Mouse (Mus musculus) forebrain, embryonic 11.5 days (tissue): Measurements from ENCODE around the gene Lexm. TPM values are rescaled to one million over a fixed set of nuclear protein-coding genes. Genes with fewer than 3 reads are reported as not detected.

Source experiments
- ATAC-seq: fragments of 200-750 bp; cut with Nextera tagmentation; replicated peaks from 2 replicates; pipeline ENCODE4 v1.8.0; 2017; ENCODE audit warnings: moderate TSS enrichment; ENCODE audit not compliant: low FRiP score
- DNase-seq: peaks from one replicate; pipeline ENCODE4 v3.0.0-alpha.2; 2017; ENCODE audit warnings: low spot score
- H3K27ac ChIP-seq: fragments of 300-500 bp; sonication (generic); 2 replicates; pipeline ENCODE4 v1.5.1; 2014; ENCODE audit warnings: low read depth, low read length
- H3K27me3 ChIP-seq: fragments of 300-500 bp; sonication (generic); 2 replicates; pipeline ENCODE4 v1.6.1; 2014; ENCODE audit warnings: mild to moderate bottlenecking, low read length, mixed read lengths; ENCODE audit not compliant: control insufficient read depth, insufficient read depth
- H3K36me3 ChIP-seq: fragments of 300-500 bp; sonication (generic); 2 replicates; pipeline ENCODE4 v1.6.1; 2014; ENCODE audit warnings: mild to moderate bottlenecking, low read length, moderate library complexity, mixed read lengths; ENCODE audit not compliant: control insufficient read depth, insufficient read depth
- H3K4me1 ChIP-seq: fragments of 300-500 bp; sonication (generic); replicated peaks from 2 replicates; pipeline ENCODE4 v1.6.1; 2014; ENCODE audit warnings: low read length, mixed read lengths; ENCODE audit not compliant: control insufficient read depth, insufficient read depth
- H3K4me2 ChIP-seq: fragments of 300-500 bp; sonication (generic); 2 replicates; pipeline ENCODE4 v1.6.1; 2014; ENCODE audit warnings: low read depth, mild to moderate bottlenecking, low read length, moderate library complexity, mixed read lengths; ENCODE audit not compliant: severe bottlenecking
- H3K4me3 ChIP-seq: fragments of 300-500 bp; sonication (generic); 2 replicates; pipeline ENCODE4 v1.5.1; 2014; ENCODE audit warnings: low read depth, low read length
- H3K9ac ChIP-seq: fragments of 300-500 bp; sonication (generic); 2 replicates; pipeline ENCODE4 v1.6.1; 2014; ENCODE audit warnings: low read length
- H3K9me3 ChIP-seq: fragments of 300-500 bp; sonication (generic); 2 replicates; pipeline ENCODE4 v1.6.1; 2016; ENCODE audit warnings: low read length, mixed read lengths; ENCODE audit not compliant: control insufficient read depth
- WGBS: fragments of 180-500 bp; shearing (Covaris S2); extraction: QIAGEN DNeasy Blood & Tissue Kit; methylation state at CpG from one replicate; pipeline ENCODE4 v1.1.7; 2014; 5-methylcytosine and 5-hydroxymethylcytosine counted together
- polyA plus RNA-seq: library from polyadenylated mRNA; unstranded; fragments of >200 nt; fragmentation: Nextera tagmentation; extraction: Ambion mirVana; gene quantifications from 2 replicates; pipeline ENCODE4 v1.2.1, GENCODE M21; 2014

Gene Lexm
- polyA plus RNA-seq, 1 experiment from 2014 or later: 0.21 TPM

DNA sequence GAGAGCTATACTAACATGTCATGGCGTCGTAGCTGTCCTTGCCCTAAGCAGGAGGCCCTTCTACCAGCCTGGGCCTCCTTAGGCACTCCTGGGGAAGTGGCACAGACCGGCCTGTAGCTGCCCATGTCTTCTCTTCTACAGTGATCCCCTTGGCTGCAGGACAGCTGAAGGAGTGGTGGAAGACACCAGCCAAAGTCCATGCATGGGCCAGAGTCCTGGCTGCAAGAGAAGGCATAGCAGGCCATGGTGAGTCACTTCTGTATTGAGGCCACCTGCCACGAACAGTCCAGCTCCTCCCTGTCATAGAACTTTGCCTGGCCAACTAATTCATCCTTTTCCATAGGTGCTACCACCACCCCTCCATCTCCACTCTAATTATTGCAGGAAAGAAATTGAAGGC, 1.9 kb upstream of the Lexm start:
- no peaks in the 10 kb centered on the region for H3K36me3 ChIP-seq
- WGBS: 82% methylated on average over 4 of the region's 4 CpGs
- H3K27me3 ChIP-seq: peaks cover 24% of the 10 kb centered on the region

GRCm38 (mm10) chr4:106615637-106616036, 1.4 kb downstream of the Lexm start:
- WGBS: 80% methylated on average over 12 of the region's 12 CpGs
- no peaks in the 10 kb centered on the region for H3K36me3 ChIP-seq
- no peak overlapping the region for H3K27ac ChIP-seq
- H3K4me2 ChIP-seq: no peak overlapping the region
- ATAC-seq (no peak), DNase-seq (no peak)
- H3K27me3 ChIP-seq: no peaks in the 10 kb centered on the region
- H3K9ac ChIP-seq: no peak overlapping the region
- H3K4me3 ChIP-seq: no peak overlapping the region
- H3K4me1 ChIP-seq: 0 out of 2 replicates have a peak, but pooled peaks cover 3% of the 10 kb centered on the region
- no peaks in the 10 kb centered on the region for H3K9me3 ChIP-seq

More for the DNA sequence above, 1.9 kb upstream of the Lexm start:
- no peak overlapping the region for H3K27ac ChIP-seq
- no peak overlapping the region for H3K4me3 ChIP-seq
- ATAC-seq (no peak), DNase-seq (no peak)
- no peak overlapping the region for H3K4me2 ChIP-seq
- no peak overlapping the region for H3K9ac ChIP-seq
- H3K9me3 ChIP-seq: no peaks in the 10 kb centered on the region
- 0 out of 2 replicates have a peak, but pooled peaks cover 3% of the 10 kb centered on the region for H3K4me1 ChIP-seq

- Histone ChIP-seq H3K4me1 (0 out of 2 replicates have a peak, but pooled peaks cover 3% of the 10 kb centered on the region), H3K9ac (no peak overlapping the region), H3K9me3 (no peaks in the 10 kb centered on the region), H3K27ac (no peak overlapping the region), H3K4me2 (no peak overlapping the region), H3K4me3 (no peak overlapping the region), H3K27me3 (no peaks in the 10 kb centered on the region), H3K36me3 (no peaks in the 10 kb centered on the region)
- DNase-seq (no peak), ATAC-seq (no peak)
- WGBS: 88% methylated on average over 9 of the region's 9 CpGs
Observed at GRCm38 (mm10) chr4:106614881-106615280, 2.2 kb downstream of the Lexm start.

GRCm38 (mm10) chr4:106614180-106614797, 2.8 kb downstream of the Lexm start:
- H3K27me3 ChIP-seq: no peaks in the 10 kb centered on the region
- H3K27ac ChIP-seq: no peak overlapping the region
- no peaks in the 10 kb centered on the region for H3K9me3 ChIP-seq
- H3K4me2 ChIP-seq: no peak overlapping the region
- 0 out of 2 replicates have a peak, but pooled peaks cover 3% of the 10 kb centered on the region for H3K4me1 ChIP-seq
- DNase-seq: peak; percentile 84
- no peak overlapping the region for H3K4me3 ChIP-seq
- no peak overlapping the region for H3K9ac ChIP-seq
- H3K36me3 ChIP-seq: no peaks in the 10 kb centered on the region
- peak; percentile 78 for ATAC-seq
- whole genome bisulfite sequencing: 41% methylated on average over 7 of the region's 7 CpGs

DNA sequence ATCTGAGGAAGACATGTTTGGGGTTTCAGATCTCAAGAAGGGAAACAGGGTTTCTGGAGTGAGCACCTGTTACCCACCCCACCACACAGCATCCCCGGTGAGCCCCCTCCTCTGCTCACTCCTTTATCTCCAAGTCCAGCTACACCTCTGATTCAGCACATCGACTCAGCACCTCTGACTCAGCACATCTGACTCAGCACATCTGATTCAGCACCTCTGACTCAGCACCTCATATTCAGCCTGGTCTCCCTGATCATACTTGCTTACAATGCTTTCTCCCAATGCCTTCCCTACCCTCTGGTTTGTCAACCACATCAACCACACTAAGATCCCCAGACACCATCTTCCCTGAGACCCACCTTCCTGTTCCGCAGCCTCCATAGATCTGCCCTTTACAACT, 3.5 kb downstream of the Lexm start:
- DNase-seq (peak; percentile 60), ATAC-seq (peak; percentile 42; the same call in 1 of the 2 replicates)
- no peak overlapping the region for H3K4me3 ChIP-seq
- 64% methylated on average over 3 of the region's 3 CpGs for WGBS
- H3K36me3 ChIP-seq: no peaks in the 10 kb centered on the region
- no peak overlapping the region for H3K9ac ChIP-seq
- no peak overlapping the region for H3K4me2 ChIP-seq
- no peaks in the 10 kb centered on the region for H3K9me3 ChIP-seq
- no peak overlapping the region for H3K27ac ChIP-seq
- no peaks in the 10 kb centered on the region for H3K27me3 ChIP-seq
- 0 out of 2 replicates have a peak, but pooled peaks cover 3% of the 10 kb centered on the region for H3K4me1 ChIP-seq

DNA sequence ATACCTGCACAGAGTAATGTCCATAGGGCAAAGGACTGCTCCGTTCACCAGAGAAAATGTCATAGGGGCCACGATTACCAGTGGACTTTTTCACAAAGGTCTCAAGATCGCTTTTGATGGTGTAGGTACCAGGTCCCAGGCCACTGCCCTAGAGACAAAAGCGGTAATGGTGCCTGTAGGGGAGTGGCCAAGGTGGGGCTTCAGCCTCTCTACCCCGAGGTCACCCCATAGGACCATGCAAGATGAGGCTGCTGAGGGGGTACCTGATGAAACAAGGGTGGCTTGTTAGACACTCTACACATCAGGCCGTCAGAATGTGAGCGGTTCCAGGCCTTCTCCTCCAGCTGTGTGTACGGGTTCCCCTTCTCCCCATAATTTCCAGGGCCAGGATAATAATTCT, 3.9 kb downstream of the Lexm start:
- Histone ChIP-seq H3K36me3 (no peaks in the 10 kb centered on the region), H3K4me3 (no peak overlapping the region), H3K4me2 (no peak overlapping the region), H3K4me1 (0 out of 2 replicates have a peak, but pooled peaks cover 3% of the 10 kb centered on the region), H3K9me3 (no peaks in the 10 kb centered on the region), H3K27ac (no peak overlapping the region), H3K9ac (no peak overlapping the region), H3K27me3 (no peaks in the 10 kb centered on the region)
- 83% methylated on average over 8 of the region's 8 CpGs for WGBS
- no peak for ATAC-seq
- DNase-seq: no peak

- 96% methylated on average over 1 of the region's 1 CpGs for WGBS
- DNase-seq (no peak), ATAC-seq (no peak)
- no peak overlapping the region for H3K27ac ChIP-seq
- H3K9ac ChIP-seq: no peak overlapping the region
- no peak overlapping the region for H3K4me2 ChIP-seq
- H3K9me3 ChIP-seq: no peaks in the 10 kb centered on the region
- 0 out of 2 replicates have a peak, but pooled peaks cover 3% of the 10 kb centered on the region for H3K4me1 ChIP-seq
- H3K36me3 ChIP-seq: no peaks in the 10 kb centered on the region
- H3K4me3 ChIP-seq: no peak overlapping the region
- no peaks in the 10 kb centered on the region for H3K27me3 ChIP-seq
Observed at GRCm38 (mm10) chr4:106607905-106608304, 9.1 kb downstream of the Lexm start.

DNA sequence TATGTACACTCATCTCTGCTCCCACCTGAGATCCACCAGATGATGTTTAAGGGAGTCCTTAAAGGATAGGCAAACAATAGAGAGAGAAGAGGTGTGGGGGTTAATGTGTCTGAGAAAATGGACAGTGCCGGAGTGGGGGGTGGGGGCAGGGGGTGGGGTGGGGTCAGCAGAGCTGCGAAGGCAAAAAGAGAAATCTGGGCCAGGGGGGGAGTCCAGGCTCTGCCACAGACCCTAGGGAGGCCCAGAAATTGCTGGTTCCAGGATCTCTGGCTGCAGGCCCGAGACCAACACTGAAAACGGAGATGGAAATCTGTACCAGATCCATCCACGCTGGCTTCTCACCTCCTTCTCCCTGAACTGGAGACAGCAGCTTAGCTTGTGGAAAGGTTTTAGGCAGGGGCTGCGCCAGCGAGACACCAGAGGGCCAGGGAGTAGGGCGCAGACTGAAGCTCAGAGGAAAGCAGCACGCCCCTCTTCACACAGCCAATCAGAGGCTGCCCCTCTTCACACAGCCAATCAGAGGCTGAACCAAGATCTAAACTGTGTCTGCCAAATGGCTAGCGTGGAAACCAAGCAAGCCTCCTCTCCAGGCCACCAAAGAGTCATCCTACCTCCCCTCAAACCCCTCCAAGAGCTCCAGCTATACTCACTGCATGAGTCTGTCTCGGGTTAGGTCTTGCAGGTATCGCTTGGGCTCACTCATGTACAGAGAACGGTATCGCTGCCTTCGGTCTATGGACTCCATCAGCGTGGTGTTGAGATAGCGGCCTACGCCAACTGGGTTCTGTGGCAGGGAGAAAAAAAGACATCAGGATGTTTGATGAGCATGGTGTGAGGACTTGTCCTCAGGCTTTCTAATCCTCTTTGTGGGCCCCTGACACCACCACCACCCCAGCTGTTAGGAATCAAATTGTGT, 10.1 kb downstream of the Lexm start:
- WGBS: 46% methylated on average over 18 of the region's 18 CpGs
- Histone ChIP-seq H3K27me3 (no peaks in the 10 kb centered on the region), H3K36me3 (no peaks in the 10 kb centered on the region), H3K4me1 (0 out of 2 replicates have a peak, but pooled peaks cover 3% of the 10 kb centered on the region), H3K4me2 (peak overlapping the region; percentile 30; the same call in 1 of the 2 replicates), H3K27ac (no peak overlapping the region), H3K9me3 (no peaks in the 10 kb centered on the region), H3K4me3 (no peak overlapping the region), H3K9ac (peak overlapping the region; percentile 27; the same call in 1 of the 2 replicates)
- peak; percentile 67 for DNase-seq
- peak; percentile 86 for ATAC-seq
